Mouse (Mus musculus) intestine, embryonic 15.5 days (tissue): ENCODE data around the gene Sgsm1. TPM values are rescaled to one million over a fixed set of nuclear protein-coding genes. Genes with fewer than 3 reads are reported as not detected.

ENCODE experiments used
- ATAC-seq: fragments of 200-750 bp; cut with Nextera tagmentation; 2 replicates; pipeline ENCODE4 v1.8.0; 2017; ENCODE audit warnings: moderate TSS enrichment, moderate library complexity
- H3K27ac ChIP-seq: fragments of 300-500 bp; sonication (generic); 2 replicates; pipeline ENCODE4 v1.5.1; 2015; ENCODE audit warnings: mild to moderate bottlenecking, inconsistent platforms
- H3K27me3 ChIP-seq: fragments of 300-500 bp; sonication (generic); replicated peaks from 2 replicates; pipeline ENCODE4 v1.6.1; 2015; ENCODE audit warnings: inconsistent platforms
- H3K36me3 ChIP-seq: fragments of 300-500 bp; sonication (generic); 2 replicates; pipeline ENCODE4 v1.6.1; 2015; ENCODE audit warnings: inconsistent platforms
- H3K4me1 ChIP-seq: fragments of 300-500 bp; sonication (generic); replicated peaks from 2 replicates; pipeline ENCODE4 v1.6.1; 2015; ENCODE audit warnings: inconsistent platforms
- H3K4me2 ChIP-seq: fragments of 300-500 bp; sonication (generic); replicated peaks from 2 replicates; pipeline ENCODE4 v1.6.1; 2015; ENCODE audit warnings: mild to moderate bottlenecking, inconsistent platforms
- H3K4me3 ChIP-seq: fragments of 300-500 bp; sonication (generic); replicated peaks from 2 replicates; pipeline ENCODE4 v1.5.1; 2015; ENCODE audit warnings: inconsistent platforms
- H3K9ac ChIP-seq: fragments of 300-500 bp; sonication (generic); 2 replicates; pipeline ENCODE4 v1.6.1; 2015; ENCODE audit warnings: inconsistent platforms
- H3K9me3 ChIP-seq: fragments of 300-500 bp; sonication (generic); 2 replicates; pipeline ENCODE4 v1.6.1; 2016; ENCODE audit warnings: inconsistent platforms
- WGBS: fragments of 180-500 bp; shearing (Covaris S2); methylation state at CpG from one replicate; pipeline ENCODE4 v1.1.7; 2015; 5-methylcytosine and 5-hydroxymethylcytosine counted together
- polyA plus RNA-seq: library from polyadenylated mRNA; unstranded; fragments of >200 nt; fragmentation: Nextera tagmentation; extraction: Ambion mirVana; gene quantifications from 2 replicates; pipeline ENCODE4 v1.2.1, GENCODE M21; 2015

Sgsm1 gene
- polyA plus RNA-seq, 1 experiment from 2014 or later, result 9.6 TPM

DNA sequence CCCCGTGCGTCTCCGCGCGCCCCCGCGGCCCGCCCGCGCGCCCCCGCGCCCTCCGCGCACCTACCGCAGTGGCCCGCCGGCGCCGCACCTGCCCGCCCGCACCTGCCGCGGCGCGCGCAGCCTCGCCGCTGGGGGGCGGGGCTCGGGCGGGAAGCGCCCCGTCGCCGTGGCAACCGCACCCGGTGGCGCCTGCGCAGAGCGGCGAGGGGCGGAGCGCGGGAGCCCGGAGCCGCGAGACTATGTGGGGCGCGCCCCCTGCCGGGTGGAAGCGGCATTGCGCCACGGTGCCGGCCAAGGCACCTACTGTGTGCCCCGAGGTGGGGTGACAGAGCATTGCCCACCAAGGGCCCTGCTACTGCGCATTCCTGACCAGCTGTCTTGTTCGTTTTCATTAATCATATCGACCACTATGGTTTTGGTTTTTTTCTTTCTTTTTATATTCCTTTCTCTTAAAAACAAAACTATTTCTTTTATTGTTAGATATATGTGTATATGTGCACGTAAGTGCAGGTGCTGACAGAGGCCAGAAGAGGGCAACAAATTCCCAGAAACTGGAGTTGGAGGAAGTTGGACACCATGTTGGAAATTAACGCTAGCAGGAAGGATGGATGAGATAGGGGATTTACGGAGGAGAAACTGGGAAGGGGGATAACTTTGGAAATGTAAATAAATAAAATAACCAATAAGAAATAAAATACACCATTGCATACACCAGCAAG is 89.3 kb downstream of the Sgsm1 start, which contains the start of gene 2900026A02Rik:
2900026A02Rik (minus strand) TSS at position 90 of the 719 bp plus-strand sequence.
- Histone ChIP-seq H3K4me2 (peak within 1 kb of the TSS; percentile 93), H3K36me3 (no peaks in the 10 kb centered on the region), H3K4me3 (peak within 1 kb of the TSS; percentile 62), H3K9me3 (no peaks in the 10 kb centered on the region), H3K27ac (peak within 1 kb of the TSS; percentile 84), H3K9ac (peak within 1 kb of the TSS; percentile 59), H3K4me1 (peaks cover 26% of the 10 kb centered on the region), H3K27me3 (no peaks in the 10 kb centered on the region)
- WGBS, result 11% methylated on average over 44 of the region's 62 CpGs
- peak; percentile 50 for ATAC-seq

DNA sequence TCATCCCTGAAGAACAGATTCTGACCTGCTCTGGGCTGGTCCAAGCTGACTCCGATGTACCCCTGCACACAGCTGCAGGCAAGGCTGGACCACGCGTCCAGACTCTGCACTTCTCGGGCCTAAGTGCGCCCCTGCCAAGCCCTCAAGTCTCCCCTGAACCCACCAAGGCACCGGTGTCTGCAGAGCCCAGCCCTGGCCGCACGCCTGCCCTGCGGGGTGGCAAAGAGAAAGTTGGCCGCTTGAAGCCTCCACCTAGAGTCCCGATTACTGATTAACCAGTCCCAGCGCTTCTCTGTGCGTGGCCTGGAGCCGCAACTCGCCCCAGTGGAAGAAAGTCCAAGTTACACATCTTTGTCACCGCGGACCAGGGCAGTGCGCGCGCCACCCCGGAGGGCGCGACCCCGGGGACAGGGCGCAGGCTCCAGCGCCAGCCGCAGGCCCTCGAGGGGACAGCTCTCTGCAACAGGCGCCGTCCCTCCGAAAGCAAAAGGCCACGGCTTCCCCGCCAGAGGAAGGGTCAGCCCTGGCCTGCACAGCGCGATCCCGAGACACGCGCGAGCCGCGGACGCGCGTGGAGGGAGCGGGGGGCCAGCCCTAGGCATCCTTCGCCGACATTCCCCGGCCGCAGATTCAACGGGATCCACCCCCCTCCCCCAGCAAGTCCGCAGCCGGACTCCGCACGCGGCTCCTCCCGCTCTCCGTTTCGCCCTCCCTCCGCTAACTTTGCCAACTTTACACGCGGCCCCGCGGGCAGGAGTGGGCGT is 90.0 kb downstream of the Sgsm1 start:
- 3% methylated on average over 64 of the region's 64 CpGs for WGBS
- Histone ChIP-seq H3K27ac (peak overlapping the region; percentile 84), H3K4me2 (peak overlapping the region; percentile 93), H3K9ac (peak overlapping the region; percentile 59), H3K36me3 (no peaks in the 10 kb centered on the region), H3K4me3 (peak overlapping the region; percentile 62), H3K27me3 (no peaks in the 10 kb centered on the region), H3K9me3 (no peaks in the 10 kb centered on the region), H3K4me1 (peaks cover 31% of the 10 kb centered on the region)
- peak; percentile 52 for ATAC-seq

DNA sequence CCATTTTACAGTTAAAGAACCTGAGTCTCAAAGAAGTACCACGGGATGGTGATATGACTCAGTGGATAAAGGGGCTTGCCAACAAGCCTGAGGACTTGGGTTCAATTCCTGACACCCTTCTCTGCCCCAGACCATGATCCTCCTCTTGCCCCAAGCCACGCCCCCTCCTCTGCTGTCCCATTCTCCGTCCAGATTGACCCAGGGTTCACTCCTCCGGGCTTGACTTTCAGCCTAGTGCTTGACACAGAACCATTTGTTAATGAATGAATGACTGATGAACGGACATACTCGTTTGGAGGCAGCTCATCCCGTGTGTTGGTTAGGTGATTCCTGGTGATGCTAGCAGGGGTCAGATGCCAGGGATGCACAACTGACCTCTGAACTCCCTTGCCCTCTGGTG is 90.7 kb downstream of the Sgsm1 start:
- H3K27ac ChIP-seq, result no peak overlapping the region
- H3K4me3 ChIP-seq, result peak overlapping the region; percentile 62
- H3K4me1 ChIP-seq, result peaks cover 31% of the 10 kb centered on the region
- H3K9ac ChIP-seq, result no peak overlapping the region
- H3K4me2 ChIP-seq, result peak overlapping the region; percentile 93
- ATAC-seq, result 0 out of 2 replicates have a peak, but pooled peaks have one; percentile 4
- WGBS, result 38% methylated on average over 7 of the region's 7 CpGs
- H3K9me3 ChIP-seq, result no peaks in the 10 kb centered on the region
- no peaks in the 10 kb centered on the region for H3K27me3 ChIP-seq
- H3K36me3 ChIP-seq, result no peaks in the 10 kb centered on the region

DNA sequence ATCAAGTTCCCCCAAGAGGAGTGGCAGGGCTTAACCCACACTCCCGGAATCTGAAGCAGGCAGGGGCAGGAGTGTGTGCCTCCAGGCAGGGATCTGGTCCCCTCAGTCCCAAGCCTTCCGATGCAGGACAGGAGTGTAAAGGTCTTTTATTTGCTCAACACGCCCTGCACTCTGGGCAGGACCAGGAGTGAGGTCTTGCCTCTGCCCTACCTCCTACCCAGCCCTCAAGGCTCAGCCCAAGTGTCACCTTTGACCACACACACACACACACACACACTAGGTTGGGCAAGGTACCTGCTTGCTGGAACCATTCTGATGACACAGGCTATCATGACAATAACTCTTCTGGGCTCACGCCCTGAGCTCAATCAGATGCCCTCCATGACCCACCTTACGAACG is 91.1 kb downstream of the Sgsm1 start:
- H3K4me1 ChIP-seq, result peaks cover 31% of the 10 kb centered on the region
- no peaks in the 10 kb centered on the region for H3K36me3 ChIP-seq
- 49% methylated on average over 6 of the region's 6 CpGs for WGBS
- no peak overlapping the region for H3K9ac ChIP-seq
- H3K4me3 ChIP-seq, result peak overlapping the region; percentile 62
- ATAC-seq, result peak; percentile 61
- peak overlapping the region; percentile 93 for H3K4me2 ChIP-seq
- no peaks in the 10 kb centered on the region for H3K9me3 ChIP-seq
- H3K27me3 ChIP-seq, result no peaks in the 10 kb centered on the region
- peak overlapping the region; percentile 80 for H3K27ac ChIP-seq

DNA sequence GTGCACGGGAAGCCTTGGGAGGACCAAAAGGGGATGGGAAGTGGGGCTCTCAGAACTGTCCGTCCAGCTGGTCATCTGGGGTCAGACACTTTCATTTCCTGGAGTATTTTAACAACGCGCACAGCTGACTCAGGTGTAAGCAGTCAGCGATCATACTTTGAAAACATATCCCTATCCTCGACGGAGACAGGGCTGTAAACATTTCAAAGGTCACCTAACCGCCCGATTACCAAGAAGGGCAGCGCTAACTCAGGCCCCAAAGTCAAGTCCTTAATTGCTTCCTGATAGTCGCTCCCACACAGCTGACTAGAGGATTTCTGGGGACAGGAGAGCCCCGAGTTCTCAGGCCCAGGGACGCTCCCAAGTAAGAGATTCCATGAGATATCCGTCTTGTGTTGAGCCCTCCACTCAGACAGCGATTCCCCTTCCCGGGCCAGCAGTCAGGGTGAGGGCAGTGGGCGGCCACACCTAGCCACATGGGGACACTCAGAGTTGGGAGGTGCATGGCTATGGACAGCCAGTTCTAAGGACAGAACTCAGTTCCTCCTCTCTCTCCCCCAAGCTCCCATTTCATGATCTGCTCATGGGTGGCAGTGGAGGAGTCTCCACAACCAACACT is 91.9 kb downstream of the Sgsm1 start:
- no peaks in the 10 kb centered on the region for H3K36me3 ChIP-seq
- no peaks in the 10 kb centered on the region for H3K27me3 ChIP-seq
- WGBS, result 40% methylated on average over 17 of the region's 17 CpGs
- H3K27ac ChIP-seq, result peak overlapping the region; percentile 80
- peaks cover 31% of the 10 kb centered on the region for H3K4me1 ChIP-seq
- ATAC-seq, result peak; percentile 9; the same call in 1 of the 2 replicates
- no peaks in the 10 kb centered on the region for H3K9me3 ChIP-seq
- peak overlapping the region; percentile 62 for H3K4me3 ChIP-seq
- H3K9ac ChIP-seq, result no peak overlapping the region
- H3K4me2 ChIP-seq, result peak overlapping the region; percentile 93

DNA sequence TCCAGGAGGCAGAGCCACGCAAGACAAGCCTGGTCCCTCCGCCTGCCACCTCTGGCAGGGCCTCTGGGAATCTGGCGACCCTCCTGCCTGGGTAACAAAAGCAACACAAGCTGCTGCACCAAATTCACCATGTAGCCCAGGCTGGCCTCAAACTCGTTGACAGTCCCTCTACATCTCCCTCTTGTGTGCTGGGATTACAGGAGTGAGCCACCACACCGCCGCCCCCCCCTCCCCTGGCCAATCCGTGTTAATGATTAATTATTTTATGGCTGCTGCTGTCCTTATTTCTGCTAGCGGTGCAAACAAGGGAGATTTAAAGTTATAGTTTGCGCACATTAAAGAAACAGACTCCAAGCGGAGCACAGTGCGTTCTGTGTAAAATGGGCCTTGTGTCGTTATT is 93.5 kb downstream of the Sgsm1 start:
- peak overlapping the region; percentile 10; the same call in 1 of the 2 replicates for H3K9ac ChIP-seq
- H3K4me3 ChIP-seq, result no peak overlapping the region
- no peak; the same call in 1 of the 2 replicates for ATAC-seq
- WGBS, result 55% methylated on average over 12 of the region's 12 CpGs
- no peaks in the 10 kb centered on the region for H3K9me3 ChIP-seq
- H3K4me2 ChIP-seq, result peak overlapping the region; percentile 22; the same call in 1 of the 2 replicates
- peak overlapping the region; percentile 45; the same call in 1 of the 2 replicates for H3K27ac ChIP-seq
- no peaks in the 10 kb centered on the region for H3K27me3 ChIP-seq
- H3K4me1 ChIP-seq, result peaks cover 31% of the 10 kb centered on the region
- H3K36me3 ChIP-seq, result no peaks in the 10 kb centered on the region

DNA sequence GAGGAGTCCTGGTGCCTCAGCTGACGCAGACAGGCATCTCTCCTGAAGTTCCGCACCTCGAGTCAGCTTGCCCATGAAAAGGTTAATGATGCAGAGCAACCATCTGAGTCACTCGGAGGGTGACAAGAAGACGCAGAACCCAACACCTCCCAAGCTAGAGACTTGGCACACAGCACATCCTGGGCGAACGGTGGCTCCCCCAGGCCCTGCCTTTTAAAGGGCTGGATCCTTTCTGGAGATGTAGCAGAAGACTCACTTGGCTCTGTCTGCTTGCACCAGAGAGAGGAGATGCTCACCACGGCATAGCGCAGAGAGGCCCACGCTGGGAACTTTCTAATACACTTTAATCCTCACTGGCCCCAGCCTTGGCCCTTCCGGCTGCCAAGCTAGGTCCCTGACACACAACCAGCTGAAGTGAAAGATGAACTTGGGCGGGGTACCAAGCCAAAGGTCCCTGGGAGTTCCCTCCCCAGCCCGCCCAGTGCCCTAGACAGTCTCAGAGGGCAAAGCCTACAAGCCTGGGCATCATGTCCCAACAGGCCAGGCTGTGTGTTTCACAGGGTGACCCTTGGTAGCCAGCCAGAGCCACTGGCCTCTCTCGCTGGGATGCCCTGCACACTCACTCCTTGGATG is 94.1 kb downstream of the Sgsm1 start:
- Histone ChIP-seq H3K9ac (peak overlapping the region; percentile 10; the same call in 1 of the 2 replicates), H3K27me3 (no peaks in the 10 kb centered on the region), H3K4me1 (peaks cover 31% of the 10 kb centered on the region), H3K4me3 (no peak overlapping the region), H3K4me2 (peak overlapping the region; percentile 22), H3K27ac (peak overlapping the region; percentile 45; the same call in 1 of the 2 replicates), H3K36me3 (no peaks in the 10 kb centered on the region), H3K9me3 (no peaks in the 10 kb centered on the region)
- 50% methylated on average over 14 of the region's 14 CpGs for WGBS
- ATAC-seq, result no peak; the same call in 1 of the 2 replicates

DNA sequence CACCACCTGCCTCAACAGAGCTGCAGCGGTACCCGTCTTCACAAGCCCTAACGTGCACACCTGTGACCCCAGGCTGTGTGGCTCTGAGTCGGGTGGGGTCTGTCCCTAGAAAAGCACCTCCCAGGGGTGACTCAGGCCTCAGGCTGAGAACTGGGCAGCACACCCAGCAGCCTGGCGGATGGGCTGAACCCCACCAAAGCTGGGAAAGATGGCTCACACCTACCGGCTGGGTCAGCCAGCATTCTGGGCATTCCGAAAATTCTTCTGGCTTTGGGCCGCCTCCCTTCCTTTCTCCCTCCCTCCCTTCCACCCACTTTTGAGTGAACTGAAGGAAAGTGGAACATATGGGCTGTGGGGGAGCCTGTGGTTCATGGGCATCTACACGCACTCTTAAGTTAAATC is 95.0 kb downstream of the Sgsm1 start:
- Histone ChIP-seq H3K4me1 (peaks cover 31% of the 10 kb centered on the region), H3K36me3 (no peaks in the 10 kb centered on the region), H3K27me3 (no peaks in the 10 kb centered on the region), H3K4me3 (no peak overlapping the region), H3K4me2 (no peak overlapping the region), H3K27ac (no peak overlapping the region), H3K9ac (no peak overlapping the region), H3K9me3 (no peaks in the 10 kb centered on the region)
- 79% methylated on average over 9 of the region's 9 CpGs for WGBS
- ATAC-seq, result no peak

DNA sequence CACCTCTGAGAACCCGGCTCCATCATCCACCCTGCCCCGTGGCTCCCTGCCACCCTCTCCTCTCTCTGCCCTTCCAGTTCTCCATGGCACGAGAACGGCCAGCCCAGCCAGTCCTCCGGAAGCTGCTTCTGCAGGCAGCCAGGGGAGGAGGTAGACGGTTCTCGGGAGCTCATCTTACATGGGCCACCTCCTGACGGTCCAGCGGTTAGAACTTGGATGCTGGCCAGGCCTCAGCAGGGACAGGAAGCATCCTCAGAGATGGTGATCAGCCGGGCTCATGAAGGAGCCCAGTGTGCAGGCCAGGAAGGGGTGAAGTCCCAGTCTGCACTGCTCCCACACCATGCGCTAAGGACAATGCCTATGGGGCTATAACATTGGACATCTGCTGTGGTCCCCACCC is 96.1 kb downstream of the Sgsm1 start:
- H3K27me3 ChIP-seq, result no peaks in the 10 kb centered on the region
- peaks cover 40% of the 10 kb centered on the region for H3K4me1 ChIP-seq
- 51% methylated on average over 11 of the region's 11 CpGs for WGBS
- no peak overlapping the region for H3K9ac ChIP-seq
- H3K4me2 ChIP-seq, result no peak overlapping the region
- no peak overlapping the region; the same call in 1 of the 2 replicates for H3K27ac ChIP-seq
- ATAC-seq, result no peak
- H3K4me3 ChIP-seq, result no peak overlapping the region
- no peaks in the 10 kb centered on the region for H3K9me3 ChIP-seq
- no peaks in the 10 kb centered on the region for H3K36me3 ChIP-seq

DNA sequence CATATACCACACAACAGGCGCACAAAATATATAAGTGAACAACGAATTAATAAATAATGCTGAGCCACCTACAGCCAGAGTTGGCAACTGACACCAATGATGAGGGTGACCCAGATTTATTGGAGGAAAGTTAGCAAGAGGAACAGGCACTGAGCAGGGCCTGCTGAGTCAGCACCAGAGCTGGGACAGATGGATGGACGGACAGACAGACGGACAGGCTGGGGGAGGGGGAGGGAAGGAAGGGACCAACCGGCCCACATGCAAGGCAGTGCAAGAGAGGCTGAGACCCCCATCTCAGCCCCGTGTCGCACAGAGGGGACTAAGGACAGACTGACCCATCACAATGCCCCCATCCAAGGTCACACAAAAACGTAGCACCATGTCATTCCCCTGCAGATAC is 96.5 kb downstream of the Sgsm1 start:
- H3K27me3 ChIP-seq, result no peaks in the 10 kb centered on the region
- H3K36me3 ChIP-seq, result no peaks in the 10 kb centered on the region
- no peak overlapping the region for H3K9ac ChIP-seq
- 84% methylated on average over 8 of the region's 8 CpGs for whole genome bisulfite sequencing
- no peak for ATAC-seq
- H3K4me3 ChIP-seq, result no peak overlapping the region
- H3K27ac ChIP-seq, result no peak overlapping the region; the same call in 1 of the 2 replicates
- H3K4me2 ChIP-seq, result no peak overlapping the region
- H3K9me3 ChIP-seq, result no peaks in the 10 kb centered on the region
- peaks cover 40% of the 10 kb centered on the region for H3K4me1 ChIP-seq

DNA sequence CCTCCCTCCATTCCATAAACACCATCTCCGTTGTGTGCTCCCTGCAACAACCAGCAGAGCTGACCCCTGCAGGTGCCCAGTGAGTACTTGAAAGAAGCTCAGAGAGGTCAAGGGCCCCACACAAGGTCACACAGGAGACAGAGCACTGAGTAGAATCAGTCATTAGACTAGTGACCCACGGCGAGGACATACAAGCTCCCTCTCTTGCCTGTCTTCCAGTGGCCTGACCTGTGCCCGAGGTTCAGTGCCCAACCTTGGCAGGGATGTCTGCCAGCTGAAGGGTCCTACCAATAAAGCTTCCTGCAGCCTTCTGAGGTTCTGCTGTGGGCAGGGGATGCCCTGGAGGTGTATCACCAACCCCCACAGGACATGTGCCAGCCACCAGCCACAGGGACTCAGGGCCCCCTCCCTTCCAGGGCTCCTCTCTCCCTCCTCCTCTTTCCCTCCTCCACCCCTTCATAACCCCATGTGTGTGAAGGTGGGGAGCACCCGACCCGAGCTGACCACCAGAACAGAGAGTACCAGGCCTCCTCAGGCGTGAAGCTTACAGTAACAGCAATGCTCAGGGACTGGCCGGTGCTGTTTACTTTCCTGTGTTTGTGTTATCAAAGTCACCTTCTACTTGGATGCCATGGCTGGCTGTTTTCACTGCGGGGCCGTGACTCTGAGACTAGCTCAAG is 98.3 kb downstream of the Sgsm1 start:
- H3K27ac ChIP-seq, result no peak overlapping the region
- no peaks in the 10 kb centered on the region for H3K36me3 ChIP-seq
- no peaks in the 10 kb centered on the region for H3K9me3 ChIP-seq
- no peak overlapping the region for H3K4me2 ChIP-seq
- peaks cover 39% of the 10 kb centered on the region for H3K4me1 ChIP-seq
- 63% methylated on average over 10 of the region's 10 CpGs for WGBS
- ATAC-seq, result no peak
- H3K27me3 ChIP-seq, result no peaks in the 10 kb centered on the region
- H3K9ac ChIP-seq, result no peak overlapping the region
- H3K4me3 ChIP-seq, result no peak overlapping the region
